Mouse (Mus musculus) gastrocnemius, adult 18-20 months (tissue): ENCODE results near the gene Qrich2. TPM values are rescaled to one million over a fixed set of nuclear protein-coding genes. Genes with fewer than 3 reads are reported as not detected.
A peak's percentile ranks its signal among the peaks of the same experiment; 100 is the strongest.

ENCODE experiments used
- DNase-seq: peaks from one replicate; pipeline ENCODE4 v3.0.0; 2021; ENCODE audit warnings: low spot score
- total RNA-seq, 2 experiments: library from RNA; stranded (reverse); gene quantifications; 2 replicates each; pipeline ENCODE4 v1.2.3; 2021

Gene Qrich2
- total RNA-seq, 2 experiments from 2014 or later, result not detected

DNA sequence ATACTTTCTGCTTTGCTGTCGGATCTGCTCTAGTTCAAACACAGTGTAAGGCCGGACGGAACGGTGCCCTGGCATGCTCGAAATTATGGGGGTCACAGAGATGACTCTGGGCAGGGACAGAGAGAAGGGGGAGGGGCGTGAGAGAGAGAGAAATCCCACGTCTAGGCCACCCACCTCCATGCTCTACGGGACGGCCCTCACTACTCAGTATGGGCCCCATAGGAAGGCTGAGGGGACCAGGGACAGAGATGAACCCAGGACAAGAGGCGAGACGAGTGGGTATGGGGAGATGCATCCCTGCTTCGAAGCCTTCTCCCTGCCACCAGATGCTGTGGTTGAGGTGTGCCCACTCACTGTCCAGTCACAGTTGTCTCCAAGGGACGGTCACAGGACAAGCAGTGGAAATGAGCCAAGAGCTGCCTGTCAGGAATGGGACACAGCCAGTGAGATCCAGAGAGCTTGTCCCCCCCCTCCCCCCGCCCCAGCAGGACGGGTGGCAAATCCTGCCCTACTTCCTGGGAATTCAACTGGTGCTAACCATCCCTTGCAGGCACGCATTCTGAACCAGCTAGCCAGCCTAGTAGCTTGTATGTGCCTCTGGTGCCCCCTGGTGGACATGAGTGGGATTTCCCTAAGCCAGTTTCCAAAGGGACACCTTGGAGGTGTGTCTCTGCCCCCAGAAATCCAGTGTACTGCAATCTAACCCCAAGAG lies 20.3 kb downstream of the Qrich2 start:
- peak; percentile 94 for DNase-seq

DNA sequence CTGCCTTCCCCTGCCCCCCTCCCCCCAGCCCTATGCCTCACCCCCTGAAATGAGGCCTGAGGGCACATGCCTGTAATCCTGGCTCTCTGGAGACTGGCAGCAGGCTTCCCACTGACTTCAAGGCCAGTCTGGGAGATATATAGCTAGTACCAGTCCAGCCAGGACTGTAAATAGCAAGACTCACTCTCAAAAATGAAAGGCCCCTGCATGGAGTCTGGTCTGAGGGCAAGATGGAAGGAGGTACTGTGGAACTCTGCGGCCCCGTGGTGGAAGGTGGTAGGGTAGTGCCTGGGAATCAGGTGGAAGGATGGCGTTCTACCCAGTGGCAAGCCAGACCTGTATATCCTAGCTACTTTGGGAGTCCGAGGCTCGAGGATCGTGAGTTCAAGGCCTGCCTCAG lies 22.1 kb downstream of the Qrich2 start:
- DNase-seq, result no peak

DNA sequence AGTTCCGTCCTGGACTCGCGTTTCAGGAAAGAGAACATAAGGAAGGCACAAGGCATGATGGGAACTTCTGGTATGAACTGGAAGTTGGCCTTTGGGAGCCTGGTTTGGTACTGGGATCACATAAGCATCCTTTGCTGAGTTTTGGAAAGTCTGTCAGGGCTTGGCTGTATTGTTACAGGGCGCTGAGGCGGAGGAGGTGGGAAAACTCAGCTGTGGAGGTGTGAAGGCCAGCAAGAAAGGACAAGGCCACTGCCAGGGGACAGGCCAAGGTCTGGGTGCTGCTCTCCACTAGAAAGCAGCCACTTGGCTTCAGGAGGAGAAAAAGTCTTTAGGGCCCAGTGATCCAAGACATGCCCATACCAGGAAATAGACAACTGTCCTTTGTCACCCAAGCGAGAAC lies 22.7 kb downstream of the Qrich2 start:
- no peak for DNase-seq

DNA sequence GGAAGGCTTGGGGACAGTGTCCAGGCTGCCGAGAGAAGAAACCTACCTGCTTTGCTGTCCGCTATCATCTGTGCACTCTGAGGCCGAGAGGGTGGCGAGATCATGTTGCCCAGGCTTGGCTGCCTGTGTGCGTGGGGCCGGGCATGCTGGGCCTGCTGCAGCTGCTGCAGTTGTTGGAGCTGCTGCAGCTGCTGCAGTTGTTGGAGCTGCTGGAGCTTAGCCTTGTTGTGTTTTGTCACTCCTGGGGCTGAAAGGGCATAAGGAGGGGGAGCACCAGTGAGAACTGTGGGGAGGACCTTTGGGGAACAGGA lies 23.2 kb downstream of the Qrich2 start:
- no peak for DNase-seq

DNA sequence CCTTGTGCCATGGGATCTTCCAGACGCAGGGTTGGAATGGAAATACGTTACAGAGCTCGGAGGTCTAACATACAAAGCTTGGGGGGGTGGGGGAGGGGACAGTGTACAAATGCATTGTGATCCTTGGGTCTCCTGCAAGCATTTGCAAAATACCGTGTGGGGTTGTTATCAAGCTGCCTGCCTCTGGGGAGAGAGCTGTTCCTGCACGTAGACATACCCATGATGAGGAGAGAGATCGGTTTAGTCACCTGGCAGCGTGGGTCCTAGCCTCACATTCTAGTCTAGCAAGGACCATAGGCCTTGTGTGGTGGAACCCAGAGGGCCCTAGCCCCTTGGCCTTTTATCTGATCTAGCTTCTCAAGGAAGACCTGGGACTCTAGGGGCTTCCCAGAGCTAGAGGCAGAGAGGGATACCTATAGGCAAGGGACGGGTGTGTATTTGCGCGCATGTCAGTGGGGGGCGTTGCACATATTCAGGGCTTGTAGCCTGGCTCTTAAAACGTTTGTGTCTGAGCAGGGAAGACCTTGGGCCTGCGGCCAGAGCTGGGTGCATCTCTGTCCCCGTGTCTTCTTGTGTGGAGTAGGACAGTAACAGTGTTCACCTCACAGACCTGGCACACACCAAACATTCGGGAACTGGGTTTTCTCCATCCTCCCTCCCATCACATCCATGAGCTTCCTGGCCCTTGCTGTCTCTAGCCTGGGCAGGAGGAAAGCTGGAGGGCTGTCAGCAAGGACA lies 23.7 kb downstream of the Qrich2 start:
- no peak for DNase-seq

DNA sequence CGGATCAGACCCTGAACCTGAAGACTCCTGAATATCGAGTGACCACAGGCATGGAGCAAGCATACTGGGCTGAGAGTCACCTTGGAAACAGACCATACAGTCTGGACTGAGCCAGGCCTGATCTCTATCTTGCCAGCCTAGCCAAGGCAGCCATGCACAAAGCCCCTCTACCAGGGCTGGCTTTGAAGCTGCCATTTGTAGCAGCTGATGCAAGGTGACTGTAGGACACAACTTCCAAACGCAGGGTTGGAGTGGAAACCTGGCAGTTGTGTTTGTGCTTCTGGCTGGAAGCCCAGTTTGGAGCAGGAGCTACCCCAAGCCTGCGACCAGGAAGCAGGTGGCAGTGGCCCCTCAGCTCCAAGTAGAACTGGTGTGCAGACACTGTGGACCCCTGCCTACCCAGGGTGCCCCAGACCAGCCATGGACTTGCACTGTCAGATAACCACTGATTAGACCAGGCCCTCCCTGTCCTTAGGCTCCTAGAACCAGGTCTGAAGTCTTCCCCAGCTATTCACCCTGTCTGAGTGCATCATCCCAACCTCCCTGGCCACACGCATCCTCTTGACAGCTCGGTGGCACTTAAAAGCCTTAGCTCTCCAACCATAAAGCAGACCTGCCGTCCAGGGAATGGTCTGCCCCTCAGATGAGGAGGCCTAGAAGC lies 25.5 kb downstream of the Qrich2 start:
- peak; percentile 44 for DNase-seq

DNA sequence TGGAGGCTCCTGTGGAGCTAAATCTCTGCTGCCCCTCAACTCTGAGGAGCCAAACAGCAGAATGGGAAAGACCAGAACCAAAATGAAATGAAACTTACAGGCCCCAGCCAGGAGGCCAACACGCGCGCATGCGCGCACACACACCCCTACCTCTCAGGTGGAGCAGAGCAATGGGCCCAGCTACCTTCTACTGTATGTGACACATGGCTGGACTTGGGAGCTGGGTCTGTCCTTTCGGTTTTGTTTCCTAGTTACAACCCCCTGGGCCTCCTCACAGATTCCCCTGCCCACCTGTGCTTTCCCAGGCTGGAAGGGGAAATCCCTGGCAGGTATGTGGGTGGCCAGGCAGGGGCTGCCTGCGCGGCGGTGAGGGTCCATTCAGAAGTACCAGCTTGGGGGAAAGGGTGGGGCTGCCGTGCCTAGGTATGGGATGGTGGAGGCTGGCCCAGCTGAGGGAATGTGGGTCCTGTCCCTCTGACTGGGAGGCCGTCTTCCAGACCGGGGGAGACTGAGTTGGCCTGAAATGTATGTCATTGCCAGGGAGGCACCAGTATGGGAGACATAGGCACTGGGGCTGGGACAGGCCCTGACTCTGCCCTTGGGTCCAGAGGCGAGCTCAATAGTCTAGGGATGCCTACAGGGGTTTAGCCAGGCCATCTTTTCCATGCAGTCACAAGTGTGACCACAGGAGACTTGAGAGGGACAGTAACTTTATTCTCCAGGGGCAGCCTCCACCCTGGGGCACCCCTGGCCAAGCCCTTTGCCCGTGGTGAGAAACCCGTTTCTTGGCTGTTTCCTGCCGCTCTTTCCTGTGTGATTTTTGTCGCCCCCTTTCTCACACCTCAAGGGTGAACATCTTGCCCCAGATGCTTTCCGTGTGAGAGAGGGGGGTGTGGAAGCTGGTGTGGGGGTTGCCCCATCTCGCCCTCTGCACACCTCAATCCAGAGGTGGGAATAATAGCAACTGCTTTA lies 26.5 kb downstream of the Qrich2 start:
- no peak for DNase-seq

DNA sequence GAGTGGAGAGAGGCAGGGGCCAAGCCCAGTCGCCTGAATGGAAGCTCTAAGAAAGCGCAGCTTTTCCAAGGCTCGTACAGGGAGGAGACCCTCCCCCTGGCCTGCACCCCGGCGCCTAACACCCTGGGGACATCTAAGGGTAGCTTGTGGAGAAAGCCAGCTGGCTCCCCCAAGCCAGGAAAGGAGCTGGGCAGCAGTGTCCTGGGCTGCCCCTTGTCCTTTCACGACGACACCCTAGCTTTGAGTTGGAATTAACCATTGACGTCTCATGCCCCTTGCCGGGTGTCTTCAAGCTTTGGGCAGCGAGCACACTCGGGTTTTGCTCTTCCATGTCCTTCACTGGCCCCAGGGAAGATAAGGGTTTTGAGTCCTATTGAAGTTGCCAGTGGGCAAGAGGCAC lies 28.5 kb downstream of the Qrich2 start:
- DNase-seq, result no peak

DNA sequence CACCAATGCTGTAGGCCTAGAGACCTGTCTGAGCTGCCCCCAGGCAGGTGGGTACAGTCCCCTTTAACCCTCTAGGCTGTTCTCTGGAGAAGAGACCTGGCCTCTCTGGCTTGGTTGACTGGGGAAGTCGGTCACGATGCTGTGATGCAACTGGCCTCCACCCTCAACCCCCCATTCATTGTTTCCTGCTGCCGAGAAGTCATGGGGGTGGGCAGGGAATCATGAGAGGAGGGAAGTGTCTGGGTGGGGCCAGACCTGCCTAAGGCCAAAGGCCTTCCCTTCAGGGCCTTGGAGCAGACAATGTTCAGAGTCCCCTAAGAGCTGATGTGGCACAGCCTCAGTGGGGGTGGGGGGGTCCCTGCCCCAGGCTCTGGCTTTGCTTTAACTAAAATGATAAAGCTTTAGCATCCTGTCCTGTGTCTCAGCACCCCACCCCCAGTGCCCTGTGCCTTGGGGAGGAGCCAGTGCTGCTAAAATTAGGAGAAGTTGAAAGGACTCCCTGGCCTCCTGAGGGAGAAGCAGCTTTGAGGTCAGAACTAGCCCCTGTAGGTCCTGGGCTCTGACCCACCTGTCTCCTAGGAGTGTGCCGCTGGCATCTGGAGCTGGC lies 29.2 kb downstream of the Qrich2 start:
- peak; percentile 83 for DNase-seq

DNA sequence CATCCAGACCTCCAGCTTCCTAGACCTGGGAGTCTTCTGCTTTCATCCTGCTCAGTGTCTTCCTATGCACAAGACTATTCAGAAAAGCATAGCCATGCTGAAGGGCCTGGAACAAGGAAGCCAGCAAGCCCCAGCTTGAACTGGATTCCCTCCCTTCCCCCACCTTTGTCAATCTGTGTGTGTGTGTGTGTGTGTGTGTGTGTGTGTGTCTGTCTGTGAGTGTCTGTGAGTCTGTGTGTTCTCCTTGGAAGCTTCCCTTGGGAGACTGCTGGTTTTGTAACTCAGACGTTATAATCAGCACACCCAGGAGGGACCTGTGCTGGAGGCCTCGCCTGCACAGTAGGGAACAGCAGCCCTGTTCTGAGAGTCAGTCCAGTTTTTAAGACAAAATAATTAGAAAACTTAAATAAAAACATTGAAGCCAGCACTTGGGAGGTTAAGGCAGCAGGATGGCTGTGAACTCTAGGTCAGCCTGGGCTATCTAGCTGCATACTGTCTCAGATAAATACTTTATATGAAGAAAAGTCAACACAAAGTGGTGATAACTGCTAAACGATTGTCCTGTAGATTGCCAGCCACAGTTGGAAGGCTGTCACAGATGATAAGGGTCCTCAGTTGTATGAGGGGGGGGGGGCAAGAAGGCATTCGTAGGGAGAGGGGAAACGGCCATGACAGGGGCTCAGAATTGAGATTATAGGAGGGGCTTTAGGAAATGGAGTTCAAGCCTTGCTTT lies 29.9 kb downstream of the Qrich2 start:
- no peak for DNase-seq

DNA sequence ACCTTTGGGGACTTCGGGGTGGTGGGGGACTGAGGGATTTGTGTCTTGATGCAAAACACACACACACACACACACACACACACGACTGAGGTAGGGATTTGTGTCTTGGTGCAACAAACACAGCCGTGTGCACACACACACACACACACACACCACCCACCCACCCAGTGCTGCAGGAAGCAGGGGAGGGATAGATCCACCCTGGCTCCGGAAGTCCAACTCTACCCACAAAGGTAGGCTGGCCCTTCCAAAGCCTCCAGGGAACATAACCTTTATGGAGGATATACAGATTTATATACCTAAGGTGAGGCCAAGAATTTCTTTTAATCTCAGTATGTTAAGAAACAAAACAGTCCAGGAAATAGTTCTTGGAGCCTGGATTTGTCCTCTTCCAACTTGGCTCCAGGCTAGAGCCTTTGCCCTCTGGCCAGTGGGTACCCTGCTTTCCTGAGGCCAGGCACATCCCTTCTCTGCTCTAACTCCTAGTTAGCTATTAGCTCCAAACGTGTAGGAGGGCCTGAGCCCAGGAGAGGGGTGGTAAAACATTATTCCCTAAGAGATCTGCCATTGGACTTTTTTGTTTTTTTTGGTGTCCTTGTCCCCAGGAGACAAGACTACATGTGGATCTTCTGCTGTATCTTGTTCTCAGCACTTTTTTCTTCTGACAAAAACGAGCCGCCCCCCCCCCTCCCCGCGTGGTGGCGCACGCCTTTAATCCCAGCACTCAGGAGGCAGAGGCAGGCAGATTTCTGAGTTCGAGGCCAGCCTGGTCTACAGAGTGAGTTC lies 30.9 kb downstream of the Qrich2 start:
- no peak for DNase-seq

DNA sequence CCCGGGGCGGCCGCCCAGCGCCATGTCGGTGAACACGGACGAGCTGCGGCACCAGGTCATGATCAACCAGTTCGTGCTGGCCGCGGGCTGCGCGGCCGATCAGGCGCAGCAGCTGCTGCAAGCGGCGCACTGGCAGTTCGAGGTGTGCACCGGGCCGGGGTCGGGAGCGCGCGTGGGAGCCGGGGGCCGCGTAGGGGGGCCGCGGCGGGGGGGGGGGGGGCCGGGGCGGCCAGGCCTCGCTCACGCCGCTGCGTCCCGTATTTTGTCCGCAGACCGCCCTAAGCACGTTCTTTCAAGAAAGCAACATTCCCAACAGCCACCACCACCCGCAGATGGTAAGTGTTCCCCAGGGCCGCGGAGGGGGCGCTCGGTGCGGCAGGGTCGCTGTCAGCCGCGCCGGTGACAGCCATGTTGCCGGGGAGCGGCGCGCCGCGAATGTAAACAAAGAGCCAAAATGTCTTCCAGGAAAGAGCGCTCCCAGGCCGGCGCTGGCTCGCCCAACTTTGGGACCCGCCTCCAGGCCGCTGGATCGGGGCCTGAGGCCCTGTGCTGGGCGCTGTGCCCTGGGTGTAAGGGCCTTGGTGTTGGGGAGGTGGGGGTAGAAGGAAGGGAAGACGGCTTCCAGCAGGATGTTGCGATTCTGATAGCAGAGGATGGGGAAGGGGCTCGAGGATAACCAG lies 31.6 kb downstream of the Qrich2 start:
- DNase-seq, result peak; percentile 76

DNA sequence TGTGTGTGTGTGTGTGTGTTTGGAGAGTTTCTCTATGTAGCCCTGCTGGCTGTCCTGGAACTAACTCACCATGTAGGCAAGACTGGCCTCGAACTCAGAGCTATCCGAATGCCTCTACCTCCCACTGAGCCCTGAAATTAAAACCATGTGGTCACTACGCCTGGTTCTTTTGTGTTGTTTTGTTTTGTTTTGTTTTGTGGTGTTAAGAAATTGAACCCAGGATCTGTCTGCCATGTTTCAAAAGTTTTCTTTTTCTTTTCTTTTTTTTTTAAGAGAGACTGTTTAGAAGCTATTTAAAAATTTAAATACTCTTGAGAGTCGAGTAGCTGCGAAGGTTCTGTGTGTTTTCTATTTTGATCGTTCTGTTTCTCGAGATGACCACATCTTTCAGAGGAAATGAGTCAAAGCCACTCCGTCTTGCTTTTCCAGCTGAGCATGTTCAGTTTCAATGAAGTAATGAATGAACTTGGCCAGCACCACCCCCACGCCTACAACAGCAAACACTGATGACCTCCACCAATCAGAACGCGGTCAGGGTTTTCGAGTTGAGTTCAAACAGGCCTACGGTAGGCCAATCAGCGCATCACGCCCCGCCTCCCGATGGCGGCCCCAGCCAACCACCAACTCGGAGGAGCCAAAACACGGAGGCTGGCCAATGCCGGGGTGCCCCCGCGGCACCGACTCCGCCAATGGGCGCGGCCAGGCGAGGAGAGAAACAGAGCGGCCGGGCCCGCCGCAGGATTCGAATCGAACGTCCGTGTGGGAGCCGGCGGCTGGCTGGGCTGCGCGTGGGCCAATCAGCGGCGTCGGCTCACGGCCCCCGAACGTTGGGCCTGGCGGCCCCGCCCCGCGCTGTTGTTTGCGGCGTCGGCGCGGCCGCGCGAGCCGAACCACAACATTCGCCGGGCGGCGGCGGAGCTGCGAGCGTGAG lies 32.4 kb downstream of the Qrich2 start, which contains the start of gene Ubald2:
Ubald2 (plus strand) TSS at position 739 of the 931 bp plus-strand sequence.
- DNase-seq, result peak; percentile 99

DNA sequence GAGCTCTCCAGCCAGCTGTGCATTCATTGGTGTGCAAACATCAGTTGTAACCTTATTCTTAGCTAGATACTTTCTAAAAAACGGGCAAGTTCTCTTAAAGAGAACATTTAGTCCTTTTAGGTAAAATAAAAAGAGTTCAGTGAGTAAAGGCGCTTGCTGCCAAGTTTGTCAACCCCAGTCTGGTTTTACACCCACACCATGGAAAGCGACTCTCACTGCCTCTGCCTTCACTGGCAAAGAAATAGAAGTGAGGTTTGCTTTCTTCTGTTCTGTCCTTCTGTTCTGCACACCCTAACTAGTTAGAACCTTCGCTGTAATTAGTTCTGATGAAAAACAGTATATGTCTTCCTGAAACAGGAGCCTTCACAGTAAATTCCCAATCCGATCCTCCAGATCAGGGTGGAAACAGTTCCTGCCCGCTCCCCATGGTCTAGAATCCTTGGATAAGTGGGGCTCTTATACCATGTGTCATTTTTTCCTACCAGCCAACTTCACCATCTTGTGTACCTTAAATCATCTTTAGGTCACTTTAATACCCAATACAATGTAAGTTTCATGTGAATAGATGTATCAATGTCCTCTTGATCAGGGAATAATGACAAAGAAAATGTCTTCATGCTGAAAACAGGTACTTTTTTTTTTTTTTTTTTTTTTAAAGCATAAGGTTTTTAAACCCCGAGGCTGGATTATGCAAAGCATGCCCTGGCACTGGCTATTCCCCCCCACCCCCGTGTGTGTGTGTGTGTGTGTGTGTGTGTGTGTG lies 33.3 kb downstream of the Qrich2 start:
- no peak for DNase-seq

DNA sequence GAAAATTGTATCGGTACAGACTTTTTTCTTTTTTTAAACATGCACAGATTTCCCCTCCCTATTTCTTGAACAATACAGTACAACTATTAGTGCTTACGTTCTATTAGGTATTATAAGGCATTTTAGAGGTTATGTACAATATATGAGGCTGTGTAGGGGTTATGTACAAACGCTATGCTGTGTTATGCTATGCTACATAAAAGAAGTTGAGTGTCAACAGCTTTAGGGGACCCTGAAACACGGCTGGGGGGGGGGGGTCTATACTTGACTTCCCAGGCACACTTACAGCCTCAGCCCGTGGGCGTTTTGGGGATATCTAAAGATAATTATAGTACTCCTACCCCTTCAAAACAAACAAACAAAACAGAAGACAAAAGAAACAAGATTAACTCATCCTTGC lies 33.9 kb downstream of the Qrich2 start:
- no peak for DNase-seq

DNA sequence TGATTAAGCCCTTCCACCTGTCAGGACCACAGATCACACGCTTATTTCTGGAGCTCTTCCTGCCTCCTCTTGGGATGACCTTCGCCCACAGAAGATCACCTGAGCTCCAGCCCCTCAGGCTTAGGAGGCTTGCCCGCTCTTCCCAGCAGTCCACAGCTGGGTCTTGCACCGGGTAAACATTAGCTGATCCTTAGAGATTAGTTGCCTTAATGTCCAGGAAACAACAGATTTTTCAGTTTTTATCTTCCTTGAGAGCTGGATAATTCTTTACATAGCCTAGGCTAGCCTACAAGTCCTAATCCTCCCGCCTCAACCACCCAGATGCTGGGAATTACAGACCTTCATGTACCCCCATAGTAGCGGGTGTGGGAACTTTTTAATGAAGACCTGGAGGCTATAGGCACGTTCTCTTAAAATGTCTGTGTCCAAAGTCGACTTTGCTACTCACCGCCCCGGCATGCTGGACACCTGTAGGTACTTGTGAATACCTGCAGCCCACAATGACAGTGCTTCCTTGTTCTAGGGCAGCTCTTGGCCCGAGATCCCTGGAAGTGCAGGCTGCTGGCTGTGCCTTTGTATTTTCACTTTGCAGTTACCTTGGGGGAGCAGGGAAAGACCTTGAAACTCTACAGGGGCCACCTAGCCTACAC lies 34.5 kb downstream of the Qrich2 start:
- no peak for DNase-seq
